Mouse (Mus musculus) G1E (cell line): ENCODE measurements around the gene Tssk4. TPM values are rescaled to one million over a fixed set of nuclear protein-coding genes. Genes with fewer than 3 reads are reported as not detected.
A peak's percentile ranks its signal among the peaks of the same experiment; 100 is the strongest.

Source experiments
- ATAC-seq: 2 replicates; pipeline ENCODE4 v1.8.0; 2016; ENCODE audit warnings: mild to moderate bottlenecking; ENCODE audit not compliant: insufficient number of reproducible peaks, poor library complexity, low FRiP score, severe bottlenecking; ENCODE audit errors: extremely low read depth
- DNase-seq: peaks from one replicate; pipeline ENCODE4 v3.0.0; 2012; ENCODE audit warnings: low spot score
- H3K27me3 ChIP-seq: 2 replicates; pipeline ENCODE4 v1.6.1; 2012; ENCODE audit warnings: mild to moderate bottlenecking, low read length, inconsistent platforms; ENCODE audit not compliant: insufficient read depth
- H3K36me3 ChIP-seq: replicated peaks from 2 replicates; pipeline ENCODE3; 2012; ENCODE audit warnings: mild to moderate bottlenecking, inconsistent platforms
- H3K4me1 ChIP-seq: 2 replicates; pipeline ENCODE4 v1.6.1; 2012; ENCODE audit warnings: low read depth, low read length, inconsistent platforms, mixed read lengths; ENCODE audit not compliant: insufficient read depth
- H3K4me3 ChIP-seq: 2 replicates; pipeline ENCODE4 v1.5.1; 2012; ENCODE audit warnings: low read depth, mild to moderate bottlenecking, inconsistent platforms, low read length, moderate library complexity, mixed read lengths
- H3K9me3 ChIP-seq: replicated peaks from 2 replicates; pipeline ENCODE4 v1.6.1; 2012; ENCODE audit warnings: inconsistent platforms
- CTCF ChIP-seq: IDR thresholded peaks from 2 replicates; pipeline ENCODE4 v1.5.1; 2012; ENCODE audit warnings: low read depth, low read length, inconsistent platforms, mixed read lengths
- GATA1 ChIP-seq: IDR thresholded peaks from 2 replicates; pipeline ENCODE4 v1.6.1; 2012; ENCODE audit warnings: borderline replicate concordance, low read length, inconsistent platforms, mixed read lengths
- GATA2 ChIP-seq: IDR thresholded peaks from 2 replicates; pipeline ENCODE4 v1.6.1; 2012; ENCODE audit warnings: low read depth, low read length, inconsistent platforms, borderline replicate concordance
- POLR2AphosphoS5 ChIP-seq: IDR thresholded peaks from 2 replicates; pipeline ENCODE4 v1.6.1; 2012; ENCODE audit warnings: low read depth, low read length, inconsistent platforms; ENCODE audit not compliant: insufficient replicate concordance
- TAL1 ChIP-seq: conservative IDR thresholded peaks from 2 replicates; pipeline ENCODE4 v1.6.1; 2012; ENCODE audit warnings: low read depth, low read length, inconsistent platforms, mixed read lengths
- polyA plus RNA-seq: library from polyadenylated mRNA; stranded (reverse); fragments of >175 nt; gene quantifications from 2 replicates; pipeline ENCODE4 v1.2.3, GENCODE M21; 2012
- total RNA-seq, 2 experiments: library from RNA; stranded (forward) in 1 of 2; stranded (reverse) in 1 of 2; fragments of 200-1000 nt in 1 of 2; fragments of >200 nt in 1 of 2; fragmentation: Nextera tagmentation in 1 of 2; gene quantifications; 2 replicates each; pipeline ENCODE4 v1.2.3; 2014 to 2017

Gene Tssk4
- total and polyA plus RNA-seq, 3 experiments: 0.26 to 4.2 (median 1.9) TPM

- Histone ChIP-seq H3K27me3 (no peaks in the 10 kb centered on the region), H3K36me3 (peaks cover 76% of the 10 kb centered on the region), H3K9me3 (no peaks in the 10 kb centered on the region), H3K4me3 (no peak overlapping the region), H3K4me1 (peaks cover 62% of the 10 kb centered on the region)
- no peak for ATAC-seq
- TF ChIP-seq CTCF: no peak
- no peak for TF ChIP-seq GATA2
- no peak for TF ChIP-seq TAL1
- TF ChIP-seq POLR2AphosphoS5: no peak
- TF ChIP-seq GATA1: no peak
- no peak for DNase-seq
Measured at GRCm38 (mm10) chr14:55641291-55641690, 8.7 kb upstream of the Tssk4 start.

- no peak for ATAC-seq
- no peaks in the 10 kb centered on the region for H3K27me3 ChIP-seq
- peak overlapping the region; percentile 89 for H3K4me3 ChIP-seq
- peaks cover 71% of the 10 kb centered on the region for H3K4me1 ChIP-seq
- no peaks in the 10 kb centered on the region for H3K9me3 ChIP-seq
- peaks cover 77% of the 10 kb centered on the region for H3K36me3 ChIP-seq
- DNase-seq: no peak
- no peak for TF ChIP-seq GATA1
- no peak for TF ChIP-seq POLR2AphosphoS5
- TF ChIP-seq TAL1: no peak
- TF ChIP-seq CTCF: no peak
- TF ChIP-seq GATA2: no peak
Measured at GRCm38 (mm10) chr14:55642679-55643059, 7.3 kb upstream of the Tssk4 start.

- peaks cover 73% of the 10 kb centered on the region for H3K36me3 ChIP-seq
- no peaks in the 10 kb centered on the region for H3K9me3 ChIP-seq
- peak; percentile 37 for ATAC-seq
- DNase-seq: peak; percentile 86
- TF ChIP-seq POLR2AphosphoS5: no peak
- no peak for TF ChIP-seq GATA1
- no peak for TF ChIP-seq TAL1
- no peak for TF ChIP-seq GATA2
- TF ChIP-seq CTCF: no peak
- H3K4me3 ChIP-seq: peak within 1 kb of the TSS; percentile 89
- H3K27me3 ChIP-seq: no peaks in the 10 kb centered on the region
- H3K4me1 ChIP-seq: peaks cover 67% of the 10 kb centered on the region
Measured at GRCm38 (mm10) chr14:55643060-55643907, 6.7 kb upstream of the Tssk4 start, which contains the start of gene Tm9sf1. TSS of gene Tm9sf1 (minus strand) at chr14:55643806.

GRCm38 (mm10) chr14:55644261-55644888, 5.6 kb upstream of the Tssk4 start:
- ATAC-seq (no peak), DNase-seq (no peak)
- H3K4me1 ChIP-seq: peaks cover 62% of the 10 kb centered on the region
- TF ChIP-seq GATA2: no peak
- TF ChIP-seq TAL1: no peak
- no peak for TF ChIP-seq GATA1
- no peak for TF ChIP-seq CTCF
- no peak for TF ChIP-seq POLR2AphosphoS5
- H3K36me3 ChIP-seq: peaks cover 66% of the 10 kb centered on the region
- H3K27me3 ChIP-seq: no peaks in the 10 kb centered on the region
- H3K9me3 ChIP-seq: no peaks in the 10 kb centered on the region
- peak overlapping the region; percentile 89 for H3K4me3 ChIP-seq

- Histone ChIP-seq H3K9me3 (no peaks in the 10 kb centered on the region), H3K27me3 (no peaks in the 10 kb centered on the region), H3K36me3 (peaks cover 30% of the 10 kb centered on the region), H3K4me1 (peaks cover 9% of the 10 kb centered on the region), H3K4me3 (no peak overlapping the region)
- DNase-seq (no peak), ATAC-seq (no peak)
- TF ChIP-seq POLR2AphosphoS5 (no peak), GATA2 (no peak), CTCF (no peak)
Measured at GRCm38 (mm10) chr14:55651528-55651927, 1.5 kb downstream of the Tssk4 start.

- peaks cover 22% of the 10 kb centered on the region for H3K4me1 ChIP-seq
Measured at GRCm38 (mm10) chr14:55656935-55657334, 7.0 kb downstream of the Tssk4 start.

More at GRCm38 (mm10) chr14:55656935-55657334, 7.0 kb downstream of the Tssk4 start:
- Histone ChIP-seq H3K36me3 (peaks cover 36% of the 10 kb centered on the region), H3K27me3 (no peaks in the 10 kb centered on the region), H3K9me3 (no peaks in the 10 kb centered on the region), H3K4me3 (no peak overlapping the region)
- ATAC-seq: no peak
- TF ChIP-seq GATA2 (no peak), POLR2AphosphoS5 (no peak), TAL1 (no peak), CTCF (no peak), GATA1 (no peak)
- no peak for DNase-seq
